ENCODE assay signal across 28 mouse cellular contexts in genomic region chr2:10324980-10325379, GRCm38 (mm10). TPM values are rescaled to one million over a fixed set of nuclear protein-coding genes. Genes with fewer than 3 reads are reported as not detected.
"Had no signal": no experiment of that assay in that cellular context is flagged by ENCODE, and none has a peak within 500 bp of the region (broad histone marks: within the 10 kb centered on the region; RNA-seq: fewer than 3 reads in every experiment).

No protein-coding gene starts in this region.

- H3K4me1 ChIP-seq: embryonic facial prominence, embryonic 12.5 days; embryonic facial prominence, embryonic 13.5 days; embryonic facial prominence, embryonic 15.5 days; forebrain, embryonic 10.5 days; forebrain, embryonic 12.5 days; forebrain, embryonic 13.5 days; forebrain, embryonic 15.5 days had no signal

- H3K4me3 ChIP-seq: embryonic facial prominence, embryonic 10.5 days; embryonic facial prominence, embryonic 12.5 days; embryonic facial prominence, embryonic 13.5 days; embryonic facial prominence, embryonic 15.5 days; erythroblast, embryonic 14.5 days; forebrain, embryonic 10.5 days; forebrain, embryonic 12.5 days; forebrain, embryonic 13.5 days; forebrain, embryonic 15.5 days; gastrocnemius, adult 2 months; heart, adult 2 months had no signal

- H3K27ac ChIP-seq: embryonic facial prominence, embryonic 10.5 days; embryonic facial prominence, embryonic 12.5 days; embryonic facial prominence, embryonic 13.5 days; embryonic facial prominence, embryonic 15.5 days; forebrain, embryonic 10.5 days; forebrain, embryonic 12.5 days; forebrain, embryonic 13.5 days; forebrain, embryonic 15.5 days; gastrocnemius, adult 2 months; heart, adult 2 months had no signal

- H3K9me3 ChIP-seq: embryonic facial prominence, embryonic 10.5 days; embryonic facial prominence, embryonic 12.5 days; embryonic facial prominence, embryonic 13.5 days; embryonic facial prominence, embryonic 15.5 days; forebrain, embryonic 10.5 days; forebrain, embryonic 12.5 days; forebrain, embryonic 13.5 days; forebrain, embryonic 15.5 days had no signal

- H3K27me3 ChIP-seq: embryonic facial prominence, embryonic 12.5 days; embryonic facial prominence, embryonic 15.5 days; forebrain, embryonic 15.5 days had no signal

- H3K4me2 ChIP-seq: embryonic facial prominence, embryonic 12.5 days; embryonic facial prominence, embryonic 13.5 days; embryonic facial prominence, embryonic 15.5 days; forebrain, embryonic 12.5 days; forebrain, embryonic 13.5 days; forebrain, embryonic 15.5 days had no signal

- H3K9ac ChIP-seq: embryonic facial prominence, embryonic 12.5 days; embryonic facial prominence, embryonic 13.5 days; embryonic facial prominence, embryonic 15.5 days; forebrain, embryonic 12.5 days; forebrain, embryonic 13.5 days; forebrain, embryonic 15.5 days; forebrain, postnatal 0 days had no signal

- H3K36me3 ChIP-seq: embryonic facial prominence, embryonic 10.5 days; embryonic facial prominence, embryonic 12.5 days; embryonic facial prominence, embryonic 13.5 days; embryonic facial prominence, embryonic 15.5 days; forebrain, embryonic 10.5 days; forebrain, embryonic 12.5 days; forebrain, embryonic 15.5 days had no signal

- DNase-seq: cerebellum, adult 8-10 months; cerebellum, adult 9-10 months; cerebellum, adult 9-11 months; cerebellum, postnatal 10 days; cerebellum, postnatal 14 days; cerebellum, postnatal 25 days; cerebellum, postnatal 36 days; embryo, embryonic 11 days; forebrain, postnatal 0 days; gastrocnemius, adult 2 months; gastrocnemius, postnatal 10 days; gastrocnemius, postnatal 14 days; gastrocnemius, postnatal 25 days; gastrocnemius, postnatal 36 days; heart, adult 11 months; heart, adult 18-20 months; heart, adult 2 months had no signal

- ATAC-seq: forebrain, embryonic 13.5 days; forebrain, embryonic 14.5 days; forebrain, embryonic 15.5 days; forebrain, embryonic 16.5 days; forebrain, postnatal 0 days had no signal

RNA-seq across cellular contexts. Expression of gene Sfmbt2, which starts 45.3 kb away (rescaled TPM):
- polyA plus RNA-seq: erythroblast, embryonic 14.5 days had no signal
